Mouse (Mus musculus) limb, embryonic 10.5 days (tissue): ENCODE measurements around the gene Ppil6. TPM values are rescaled to one million over a fixed set of nuclear protein-coding genes. Genes with fewer than 3 reads are reported as not detected.
A peak's percentile ranks its signal among the peaks of the same experiment; 100 is the strongest.

Experiments used
- DNase-seq: peaks from one replicate; pipeline ENCODE4 v3.0.0-alpha.2; 2017; ENCODE audit warnings: low spot score
- H3K27ac ChIP-seq: fragments of 300-500 bp; sonication (generic); 2 replicates; pipeline ENCODE4 v1.5.1; 2016; ENCODE audit warnings: mild to moderate bottlenecking
- H3K27me3 ChIP-seq: fragments of 300-500 bp; sonication (generic); 2 replicates; pipeline ENCODE4 v1.6.1; 2016; ENCODE audit warnings: low read depth, mild to moderate bottlenecking; ENCODE audit not compliant: poor library complexity, severe bottlenecking
- H3K36me3 ChIP-seq: fragments of 300-500 bp; sonication (generic); 2 replicates; pipeline ENCODE4 v1.6.1; 2016; ENCODE audit warnings: mild to moderate bottlenecking, moderate library complexity
- H3K4me1 ChIP-seq: fragments of 300-500 bp; sonication (generic); 2 replicates; pipeline ENCODE4 v1.6.1; 2016
- H3K4me3 ChIP-seq: fragments of 300-500 bp; sonication (generic); 2 replicates; pipeline ENCODE4 v1.5.1; 2016; ENCODE audit warnings: mild to moderate bottlenecking, moderate library complexity
- H3K9me3 ChIP-seq: fragments of 300-500 bp; sonication (generic); replicated peaks from 2 replicates; pipeline ENCODE4 v1.6.1; 2016; ENCODE audit warnings: mild to moderate bottlenecking
- WGBS: fragments of 180-500 bp; shearing (Covaris S2); methylation state at CpG from one replicate; pipeline ENCODE4 v1.1.7; 2016; 5-methylcytosine and 5-hydroxymethylcytosine counted together
- polyA plus RNA-seq: library from polyadenylated mRNA; unstranded; fragments of >200 nt; fragmentation: Nextera tagmentation; extraction: Ambion mirVana; gene quantifications from 2 replicates; pipeline ENCODE4 v1.2.1, GENCODE M21; 2016

Ppil6 gene
- 0.36 and 0.95 TPM in 2 replicates for polyA plus RNA-seq

DNA sequence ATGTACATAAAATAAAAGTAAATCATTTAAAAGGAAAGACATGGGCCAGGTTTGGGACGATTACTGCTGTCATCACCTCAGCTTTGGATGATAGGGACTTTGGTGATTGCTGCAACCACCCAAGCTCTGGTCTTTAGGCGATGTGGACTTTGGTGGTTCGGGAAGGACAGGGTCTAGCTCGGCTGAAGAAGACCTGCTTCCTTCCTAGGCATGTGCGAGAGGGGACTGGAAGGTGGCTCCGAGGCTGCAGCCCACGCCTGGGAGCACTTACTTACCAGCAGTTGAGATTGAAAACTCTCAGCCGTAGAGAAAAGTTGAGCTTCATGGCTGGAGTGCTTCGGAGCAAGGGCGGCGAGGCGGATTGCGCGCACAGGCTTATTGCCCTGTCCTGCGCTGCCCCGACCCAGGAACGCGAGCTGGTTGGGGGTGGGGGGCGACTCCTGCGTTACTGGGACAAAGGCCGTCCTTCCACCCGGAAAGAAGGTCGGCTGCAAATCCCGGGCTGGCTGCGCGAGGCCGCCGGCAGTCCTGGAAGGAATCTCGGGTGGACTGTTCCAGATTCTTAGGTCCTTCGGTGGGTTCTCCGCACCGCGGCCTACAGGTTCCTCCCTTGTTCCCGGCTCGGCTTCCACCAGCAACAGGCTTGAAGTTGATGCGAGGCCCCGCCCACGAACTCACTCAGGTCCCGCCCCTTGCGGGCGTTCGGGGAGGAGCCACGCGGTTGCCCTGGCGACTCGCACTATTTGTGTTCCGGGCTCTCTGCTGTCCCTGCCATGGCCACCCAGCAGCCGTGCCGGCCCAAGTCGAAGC lies at the start of gene Ppil6, which contains the start of gene Smpd2:
Gene Ppil6 (plus strand): TSS at position 732 of the 810 bp plus-strand sequence.
Gene Smpd2 (minus strand): TSS at position 662 of the 810 bp plus-strand sequence.
- Histone ChIP-seq H3K27me3 (no peaks in the 10 kb centered on the region), H3K9me3 (no peaks in the 10 kb centered on the region), H3K36me3 (peaks cover 38% of the 10 kb centered on the region), H3K27ac (peak within 1 kb of the TSS; percentile 92), H3K4me1 (peaks cover 18% of the 10 kb centered on the region), H3K4me3 (peak within 1 kb of the TSS; percentile 73)
- DNase-seq: peak; percentile 97
- WGBS: under 1% methylated on average over 50 of the region's 50 CpGs

GRCm38 (mm10) chr10:41448216-41448615 lies 42.0 kb upstream of the Ppil6 start:
- 94% methylated on average over 1 of the region's 1 CpGs for WGBS
- Histone ChIP-seq H3K4me1 (peaks cover 13% of the 10 kb centered on the region), H3K4me3 (no peak overlapping the region), H3K36me3 (peaks cover 16% of the 10 kb centered on the region), H3K9me3 (no peaks in the 10 kb centered on the region), H3K27ac (no peak overlapping the region), H3K27me3 (no peaks in the 10 kb centered on the region)
- DNase-seq: no peak

GRCm38 (mm10) chr10:41449684-41450083 lies 40.6 kb upstream of the Ppil6 start:
- peak overlapping the region; percentile 86 for H3K27ac ChIP-seq
- 15% methylated on average over 14 of the region's 14 CpGs for WGBS
- peak; percentile 44 for DNase-seq

GRCm38 (mm10) chr10:41450137-41450670 lies 40.0 kb upstream of the Ppil6 start, which contains the start of gene Zbtb24:
Gene Zbtb24 (plus strand): TSS chr10:41450383.
- H3K4me1 ChIP-seq: peaks cover 13% of the 10 kb centered on the region
- peaks cover 25% of the 10 kb centered on the region for H3K36me3 ChIP-seq
- 0% methylated on average over 49 of the region's 49 CpGs for WGBS
- no peaks in the 10 kb centered on the region for H3K27me3 ChIP-seq
- DNase-seq: peak; percentile 98
- no peaks in the 10 kb centered on the region for H3K9me3 ChIP-seq
- peak within 1 kb of the TSS; percentile 86 for H3K27ac ChIP-seq
- H3K4me3 ChIP-seq: peak within 1 kb of the TSS; percentile 94

More at GRCm38 (mm10) chr10:41449684-41450083, 40.6 kb upstream of the Ppil6 start:
- peaks cover 20% of the 10 kb centered on the region for H3K36me3 ChIP-seq
- H3K9me3 ChIP-seq: no peaks in the 10 kb centered on the region
- H3K4me3 ChIP-seq: peak overlapping the region; percentile 94
- H3K27me3 ChIP-seq: no peaks in the 10 kb centered on the region
- peaks cover 13% of the 10 kb centered on the region for H3K4me1 ChIP-seq

- Histone ChIP-seq H3K4me3 (peak overlapping the region; percentile 94), H3K36me3 (peaks cover 32% of the 10 kb centered on the region), H3K4me1 (peaks cover 13% of the 10 kb centered on the region), H3K9me3 (no peaks in the 10 kb centered on the region), H3K27me3 (no peaks in the 10 kb centered on the region), H3K27ac (peak overlapping the region; percentile 86)
- DNase-seq: no peak
- 57% methylated on average over 18 of the region's 18 CpGs for whole genome bisulfite sequencing
Measured at GRCm38 (mm10) chr10:41450780-41451522, 39.3 kb upstream of the Ppil6 start.

DNA sequence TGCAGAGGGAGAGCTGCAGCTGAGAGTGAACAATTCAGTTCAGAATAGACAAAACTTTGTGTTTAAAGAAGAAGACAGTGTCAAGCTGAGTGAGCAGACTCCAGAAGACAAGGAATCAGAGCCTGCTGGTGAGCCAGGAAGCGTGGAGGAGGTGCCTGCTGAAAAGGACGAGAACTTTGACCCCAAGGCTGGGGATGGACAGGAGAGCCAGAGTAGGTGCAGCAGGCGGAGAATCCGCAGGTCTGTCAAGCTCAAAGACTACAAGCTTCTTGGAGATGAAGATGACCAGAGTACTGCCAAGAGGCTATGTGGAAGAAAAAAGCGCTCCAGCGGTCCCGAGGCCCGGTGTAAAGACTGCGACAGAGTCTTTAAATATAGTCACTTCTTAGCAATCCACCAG lies 38.6 kb upstream of the Ppil6 start:
- no peaks in the 10 kb centered on the region for H3K9me3 ChIP-seq
- no peak overlapping the region for H3K27ac ChIP-seq
- DNase-seq: no peak
- WGBS: 94% methylated on average over 9 of the region's 9 CpGs
- H3K36me3 ChIP-seq: peaks cover 39% of the 10 kb centered on the region
- H3K27me3 ChIP-seq: no peaks in the 10 kb centered on the region
- 0 out of 2 replicates have a peak overlapping the region, but pooled peaks have one; percentile 94 for H3K4me3 ChIP-seq
- peaks cover 13% of the 10 kb centered on the region for H3K4me1 ChIP-seq

GRCm38 (mm10) chr10:41452791-41453190 lies 37.4 kb upstream of the Ppil6 start:
- Histone ChIP-seq H3K4me1 (peaks cover 13% of the 10 kb centered on the region), H3K4me3 (no peak overlapping the region), H3K9me3 (no peaks in the 10 kb centered on the region), H3K27me3 (no peaks in the 10 kb centered on the region), H3K36me3 (peaks cover 45% of the 10 kb centered on the region), H3K27ac (no peak overlapping the region)
- 92% methylated on average over 3 of the region's 3 CpGs for WGBS
- DNase-seq: no peak

GRCm38 (mm10) chr10:41459990-41460389 lies 30.2 kb upstream of the Ppil6 start:
- 75% methylated on average over 4 of the region's 4 CpGs for WGBS
- peaks cover 77% of the 10 kb centered on the region for H3K36me3 ChIP-seq
- no peaks in the 10 kb centered on the region for H3K27me3 ChIP-seq

GRCm38 (mm10) chr10:41460501-41460900 lies 29.7 kb upstream of the Ppil6 start:
- WGBS: 37% methylated on average over 2 of the region's 2 CpGs
- H3K27ac ChIP-seq: no peak overlapping the region
- DNase-seq: no peak
- H3K4me3 ChIP-seq: no peak overlapping the region
- H3K4me1 ChIP-seq: no peaks in the 10 kb centered on the region
- H3K27me3 ChIP-seq: no peaks in the 10 kb centered on the region
- peaks cover 77% of the 10 kb centered on the region for H3K36me3 ChIP-seq
- no peaks in the 10 kb centered on the region for H3K9me3 ChIP-seq

More at GRCm38 (mm10) chr10:41459990-41460389, 30.2 kb upstream of the Ppil6 start:
- Histone ChIP-seq H3K9me3 (no peaks in the 10 kb centered on the region), H3K27ac (no peak overlapping the region), H3K4me1 (no peaks in the 10 kb centered on the region), H3K4me3 (no peak overlapping the region)
- no peak for DNase-seq

GRCm38 (mm10) chr10:41461057-41461722 lies 29.0 kb upstream of the Ppil6 start:
- WGBS: 86% methylated on average over 3 of the region's 3 CpGs
- no peaks in the 10 kb centered on the region for H3K27me3 ChIP-seq
- H3K4me1 ChIP-seq: no peaks in the 10 kb centered on the region
- H3K4me3 ChIP-seq: no peak overlapping the region
- peaks cover 73% of the 10 kb centered on the region for H3K36me3 ChIP-seq
- no peaks in the 10 kb centered on the region for H3K9me3 ChIP-seq
- DNase-seq: no peak
- H3K27ac ChIP-seq: no peak overlapping the region

GRCm38 (mm10) chr10:41464401-41464955 lies 25.8 kb upstream of the Ppil6 start:
- H3K4me3 ChIP-seq: no peak overlapping the region
- H3K4me1 ChIP-seq: no peaks in the 10 kb centered on the region
- H3K36me3 ChIP-seq: peaks cover 57% of the 10 kb centered on the region
- no peak for DNase-seq
- no peak overlapping the region for H3K27ac ChIP-seq
- H3K27me3 ChIP-seq: no peaks in the 10 kb centered on the region
- 47% methylated on average over 15 of the region's 15 CpGs for WGBS
- H3K9me3 ChIP-seq: no peaks in the 10 kb centered on the region

DNA sequence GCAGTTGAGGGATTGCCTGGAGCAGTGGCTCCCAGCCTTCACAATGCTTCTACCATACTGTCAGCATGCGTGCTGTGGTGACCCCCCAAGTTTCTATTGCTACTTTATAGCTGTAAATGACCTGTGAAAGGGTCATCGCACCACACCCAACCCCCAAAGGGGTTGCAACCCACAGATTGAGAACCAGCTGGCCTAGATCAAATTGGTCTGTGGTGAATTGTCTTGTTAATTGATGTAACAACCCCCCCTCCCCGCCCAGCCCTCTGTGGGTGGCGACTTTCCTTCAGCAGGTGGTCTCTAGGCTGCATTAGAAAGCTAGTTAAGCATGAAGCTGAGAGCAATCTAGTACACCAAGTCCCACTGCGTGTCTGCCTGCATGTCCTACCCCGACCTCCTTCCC lies 22.9 kb upstream of the Ppil6 start:
- 23% methylated on average over 6 of the region's 6 CpGs for WGBS
- DNase-seq: no peak
- no peak overlapping the region for H3K27ac ChIP-seq

More for the DNA sequence above, 22.9 kb upstream of the Ppil6 start:
- Histone ChIP-seq H3K36me3 (peaks cover 34% of the 10 kb centered on the region), H3K4me3 (no peak overlapping the region), H3K4me1 (no peaks in the 10 kb centered on the region), H3K9me3 (no peaks in the 10 kb centered on the region), H3K27me3 (no peaks in the 10 kb centered on the region)
